Mouse (Mus musculus) ES-Bruce4 (cell line): Measurements from ENCODE around the gene Olfr1415.

Source experiments
- CTCF ChIP-seq: IDR thresholded peaks from one replicate; pipeline ENCODE4 v1.8.1; 2011; ENCODE audit warnings: low read depth, low read length
- EP300 ChIP-seq: IDR thresholded peaks from 2 replicates; pipeline ENCODE4 v1.6.1; 2011; ENCODE audit warnings: low read depth, low read length; ENCODE audit not compliant: insufficient read depth
- POLR2A ChIP-seq: IDR thresholded peaks from one replicate; pipeline ENCODE4 v1.8.1; 2011; ENCODE audit warnings: low read length; ENCODE audit not compliant: insufficient read depth

DNA sequence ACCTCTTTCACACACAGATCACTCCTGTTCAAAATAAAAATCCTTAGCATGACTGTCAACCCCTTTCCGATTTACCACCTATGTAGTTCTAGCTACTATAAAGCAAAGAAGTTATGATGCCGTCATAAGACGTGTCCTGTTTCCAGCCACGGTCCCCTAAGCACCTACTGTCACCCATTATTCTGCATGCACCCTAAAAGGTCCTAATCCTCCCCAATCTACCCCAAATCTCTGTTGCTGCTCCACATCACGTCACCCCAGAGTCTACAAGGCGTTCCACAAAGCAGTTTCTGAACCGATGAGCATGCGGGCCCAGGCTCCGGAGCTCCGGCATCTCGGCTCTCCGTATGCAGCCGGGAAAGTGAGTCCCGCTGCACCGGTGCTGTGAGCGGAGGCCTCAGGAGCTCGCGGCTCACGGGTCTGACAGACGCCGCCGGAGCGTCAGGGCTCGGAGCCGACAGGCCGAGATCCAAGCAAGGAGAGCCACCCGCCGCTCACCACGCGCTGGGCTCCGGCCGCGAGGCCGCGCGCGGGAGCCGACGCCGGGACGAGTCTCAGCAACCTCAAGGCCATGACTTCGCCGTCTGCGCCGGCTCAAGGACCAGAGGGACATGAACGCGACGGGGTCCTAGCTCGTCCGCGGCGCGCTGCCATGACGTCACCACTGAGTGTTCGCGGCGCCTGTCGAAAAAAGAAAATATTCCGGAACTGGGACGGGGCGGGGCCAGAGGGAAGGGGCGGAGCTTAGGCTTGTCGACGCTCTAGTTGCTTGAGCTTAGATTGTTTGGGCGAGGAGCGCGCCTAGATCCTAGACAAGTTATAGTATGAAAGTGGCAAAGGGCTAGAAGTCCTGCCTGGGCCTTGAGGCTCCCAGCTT is 22.5 kb downstream of the Olfr1415 start, which contains the start of gene Ndufa10:
- TF ChIP-seq CTCF: no peak
- TF ChIP-seq POLR2A: peak; percentile 84
- 0 out of 2 replicates have a peak, but pooled peaks have one; percentile 33 for TF ChIP-seq EP300
